Mouse (Mus musculus): Measurements from ENCODE around the gene Vax1.

The Vax1 gene

DNA sequence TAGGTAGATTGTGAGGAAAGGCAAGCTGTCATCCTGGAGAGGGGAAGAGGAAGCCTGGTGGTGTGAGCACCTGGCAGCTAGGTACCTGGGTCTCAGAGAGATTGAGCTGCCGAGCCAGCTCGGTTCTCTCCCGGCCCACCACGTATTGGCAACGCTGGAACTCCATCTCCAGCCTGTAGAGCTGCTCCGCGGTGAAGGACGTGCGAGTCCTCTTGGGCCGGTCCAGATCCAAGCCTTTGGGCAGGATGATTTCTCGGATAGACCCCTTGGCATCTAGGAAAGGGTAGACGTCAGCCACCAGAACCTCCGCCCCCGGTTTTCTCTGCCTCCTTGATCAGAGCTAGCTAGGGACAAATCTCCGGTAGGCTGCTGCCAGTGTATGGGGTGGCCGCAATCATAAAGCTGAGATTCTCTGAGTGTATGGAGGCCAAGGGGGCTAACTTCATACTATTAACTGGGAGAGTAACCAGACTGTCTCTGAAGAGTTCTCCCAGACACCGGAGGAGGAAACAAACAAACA lies 1.4 kb downstream of the Vax1 start:
- no peak for DNase-seq

DNA sequence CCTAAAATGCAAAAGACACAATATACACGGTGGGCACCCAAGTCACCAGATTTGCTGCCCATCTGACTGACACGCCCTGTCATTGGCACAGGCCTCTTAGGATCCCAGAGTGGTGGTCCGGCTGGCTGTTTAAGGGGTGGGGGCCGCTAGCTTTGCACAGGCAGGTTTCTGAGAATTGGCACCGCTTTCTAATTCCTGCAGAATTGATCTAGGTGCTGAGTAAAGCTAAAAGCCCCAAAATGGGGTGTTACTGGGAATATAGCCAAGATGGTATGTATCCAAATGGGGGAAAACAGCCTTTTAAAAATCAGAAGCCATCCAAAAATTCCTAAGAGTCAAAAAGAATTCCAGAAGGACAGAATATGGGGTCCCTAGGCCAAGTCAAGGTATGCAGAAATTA lies 2.0 kb downstream of the Vax1 start:
- DNase-seq: no peak

DNA sequence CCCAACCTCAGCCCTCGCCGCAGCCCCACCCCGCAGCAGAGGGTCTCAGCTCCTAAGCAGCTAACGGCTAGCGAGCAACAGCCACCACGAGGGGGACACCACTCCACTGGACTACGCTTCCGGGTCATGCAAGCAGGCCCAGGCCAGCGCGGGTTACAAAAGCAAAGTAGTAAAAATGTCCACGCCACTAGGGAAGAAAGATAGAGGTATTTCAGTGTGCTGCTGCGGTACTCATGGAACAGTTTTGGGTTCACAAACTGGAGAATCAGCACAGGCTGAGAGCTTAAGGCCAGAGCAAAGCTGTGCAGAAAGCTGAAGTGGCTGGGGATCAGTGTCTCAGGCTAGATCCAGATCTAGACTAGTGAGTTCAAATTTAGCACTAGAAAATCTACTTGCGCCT lies 3.0 kb downstream of the Vax1 start:
- DNase-seq: no peak

DNA sequence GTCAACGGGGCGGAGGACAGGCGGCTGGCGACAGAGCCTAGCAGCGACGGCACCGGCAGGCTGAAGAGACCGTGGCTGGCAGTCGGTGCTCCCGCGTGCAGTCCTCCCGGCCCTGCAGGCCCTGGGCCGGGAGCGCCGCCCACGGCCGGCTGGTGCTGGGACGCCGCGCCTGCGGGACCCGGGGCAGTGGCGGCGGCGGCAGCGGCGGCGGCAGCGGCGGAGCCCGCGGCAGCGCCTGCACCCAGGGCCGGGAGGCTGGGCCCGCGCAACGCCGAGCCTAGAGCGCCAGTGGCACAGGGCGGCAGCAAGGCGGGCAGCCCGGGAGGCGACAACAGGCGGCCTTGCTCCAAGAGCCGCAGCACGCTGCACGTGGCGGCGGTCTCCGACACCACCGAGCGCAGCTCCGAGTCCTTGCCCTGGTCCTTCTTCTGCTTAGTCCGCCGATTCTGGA lies 3.5 kb downstream of the Vax1 start:
- no peak for DNase-seq

DNA sequence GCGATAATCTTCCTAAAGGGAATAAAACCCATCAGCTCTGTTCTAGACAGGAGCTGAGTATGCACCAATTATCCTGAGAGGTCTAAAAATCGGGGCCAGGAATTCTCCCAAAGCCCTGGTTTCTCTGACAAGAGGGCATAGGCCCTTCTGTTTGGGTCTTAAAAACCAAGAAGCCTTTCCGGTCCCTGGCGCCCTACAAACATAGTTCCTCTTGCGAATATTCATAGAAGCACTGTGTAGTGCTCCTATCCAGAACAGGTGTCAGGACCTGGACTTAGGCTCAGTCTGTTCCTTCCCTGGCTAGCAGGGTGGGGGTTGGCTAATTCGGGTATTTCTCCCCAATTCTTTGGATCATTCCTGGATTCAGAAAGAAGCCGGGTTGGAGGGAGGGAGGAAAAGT lies 4.3 kb downstream of the Vax1 start:
- no peak for DNase-seq

DNA sequence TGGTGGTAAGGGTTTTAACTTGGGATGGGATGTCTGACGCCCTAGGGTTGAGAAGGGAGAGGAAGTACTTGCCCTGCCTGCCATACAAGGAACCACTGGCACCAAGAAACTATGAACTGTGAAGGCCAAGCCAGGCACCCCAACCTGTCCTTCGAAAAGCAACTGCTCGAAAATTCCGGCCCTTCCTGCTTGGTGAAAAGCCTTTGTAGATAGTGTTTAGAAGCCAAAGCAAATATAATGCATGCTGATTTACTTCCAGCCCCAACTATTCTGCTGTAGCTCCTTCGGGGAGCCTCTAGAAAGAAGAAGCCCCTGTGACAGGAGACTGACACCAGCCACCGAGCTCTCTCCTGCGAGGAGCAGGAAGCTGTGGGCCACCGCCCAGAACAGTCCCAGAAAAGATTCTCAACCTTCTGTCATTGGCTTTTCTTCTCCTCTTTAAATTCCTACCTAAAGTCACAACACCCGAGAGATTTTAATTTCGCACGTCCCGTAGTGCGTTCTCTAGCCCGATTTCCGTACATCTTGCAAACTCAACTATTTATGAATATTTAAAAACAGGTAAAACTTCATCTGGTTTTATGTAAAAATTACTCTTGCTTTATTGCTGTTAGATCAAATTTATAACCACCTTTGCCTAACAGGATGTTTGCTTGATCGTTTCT lies 4.8 kb downstream of the Vax1 start:
- DNase-seq: no peak

DNA sequence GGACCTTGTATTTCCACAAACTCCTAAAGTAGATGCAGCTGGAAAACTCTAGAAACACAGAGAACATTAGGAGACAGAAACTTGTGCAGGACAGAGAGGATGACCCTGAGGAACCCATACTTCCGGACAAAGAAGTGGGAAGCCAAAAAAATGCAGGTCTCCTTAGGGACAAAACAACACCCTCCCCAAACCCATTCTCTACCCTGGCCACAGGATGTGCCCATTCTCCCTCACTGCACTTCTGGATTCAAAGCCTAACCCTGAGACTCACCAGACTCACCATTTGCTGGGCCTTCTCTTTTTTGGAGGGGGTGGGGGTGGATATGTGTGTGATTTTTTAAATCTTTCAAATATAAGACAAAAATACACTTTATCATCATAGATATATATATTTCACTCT lies 5.7 kb downstream of the Vax1 start:
- DNase-seq: no peak

DNA sequence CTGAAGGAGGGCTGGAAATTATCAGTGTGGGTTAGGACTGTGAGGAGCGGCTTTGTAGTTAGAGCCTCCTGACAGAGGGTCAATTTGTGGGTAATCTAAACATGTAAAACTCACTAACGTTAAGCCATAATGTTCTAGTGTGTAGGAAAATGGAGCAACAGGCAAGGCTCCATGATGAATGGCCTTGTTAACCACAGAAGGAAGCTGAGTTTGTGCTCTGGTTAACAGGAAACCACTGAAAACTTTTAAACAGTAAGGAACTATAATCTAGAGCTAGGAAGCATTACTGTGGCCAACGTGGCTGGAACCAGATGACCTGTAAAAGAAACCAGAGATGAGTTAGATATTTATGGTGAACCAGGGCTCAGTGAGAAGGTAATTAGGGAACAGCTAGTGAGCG lies 13.2 kb downstream of the Vax1 start:
- DNase-seq: no peak

DNA sequence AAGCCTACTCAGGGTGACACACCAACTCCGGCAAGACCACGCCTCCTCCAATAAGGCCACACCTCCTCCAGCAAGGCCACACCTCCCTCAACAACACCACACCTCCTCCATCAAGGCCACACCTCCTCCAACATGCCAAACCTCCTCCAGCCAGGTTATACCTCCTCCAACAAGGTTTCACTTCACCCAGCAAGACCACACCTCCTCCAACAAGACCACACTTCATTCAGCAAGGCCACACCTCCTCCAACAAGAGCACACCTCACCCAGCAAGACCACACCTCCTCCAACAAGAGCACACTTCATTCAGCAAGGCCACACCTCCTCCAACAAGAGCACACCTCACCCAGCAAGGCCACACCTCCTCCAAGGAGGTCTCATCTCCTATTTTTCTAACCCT lies 15.7 kb downstream of the Vax1 start:
- DNase-seq: no peak

DNA sequence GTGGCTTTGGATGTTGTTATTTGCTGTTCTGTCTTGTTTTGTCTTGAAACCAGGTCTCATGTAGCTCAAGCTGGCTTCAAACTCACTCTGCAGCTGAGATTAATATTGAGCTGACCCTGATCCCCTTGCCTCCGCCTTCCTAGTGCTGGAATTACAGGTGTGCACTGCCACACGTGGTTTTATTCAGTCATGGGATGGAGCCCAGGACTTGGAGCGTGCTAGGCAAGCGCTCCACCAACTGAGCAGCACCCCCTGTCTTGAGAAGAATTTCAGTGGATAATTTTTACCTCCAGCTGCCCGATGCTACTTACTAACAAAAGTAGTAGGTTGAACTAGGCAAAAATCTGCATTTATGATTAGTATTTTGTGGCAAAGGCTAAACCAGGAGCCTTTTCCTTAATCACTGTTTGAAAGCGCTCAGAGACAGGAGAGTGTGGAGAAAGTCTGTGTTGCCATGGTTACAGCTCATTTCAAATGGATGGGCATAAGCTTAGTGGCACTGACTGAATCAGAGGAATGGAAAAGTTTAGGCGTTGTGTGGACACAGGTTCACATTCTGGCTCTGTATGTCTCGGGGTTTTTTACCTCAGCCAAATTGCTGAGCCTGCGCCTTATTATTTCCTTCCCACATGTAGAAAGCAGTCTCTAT lies 24.2 kb downstream of the Vax1 start:
- no peak for DNase-seq

DNA sequence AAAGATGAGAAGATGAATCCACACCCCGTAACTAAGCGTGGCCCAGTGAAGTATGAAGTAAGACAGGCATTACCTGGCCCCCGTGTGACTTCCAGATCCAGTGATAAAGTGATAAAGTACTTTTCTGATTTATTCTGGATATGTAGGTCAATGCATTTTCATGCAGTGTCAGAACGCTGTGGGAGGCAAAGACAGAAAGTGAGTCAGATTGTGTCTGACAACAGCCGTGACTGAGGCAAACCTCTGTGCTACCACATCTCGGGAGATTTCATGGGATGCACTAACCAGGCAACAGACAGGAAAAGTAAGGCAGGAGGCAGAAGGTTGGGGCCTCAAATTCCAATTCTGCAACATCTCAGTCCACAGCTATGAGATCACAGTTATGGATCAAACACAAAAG lies 24.8 kb downstream of the Vax1 start:
- DNase-seq: no peak

DNA sequence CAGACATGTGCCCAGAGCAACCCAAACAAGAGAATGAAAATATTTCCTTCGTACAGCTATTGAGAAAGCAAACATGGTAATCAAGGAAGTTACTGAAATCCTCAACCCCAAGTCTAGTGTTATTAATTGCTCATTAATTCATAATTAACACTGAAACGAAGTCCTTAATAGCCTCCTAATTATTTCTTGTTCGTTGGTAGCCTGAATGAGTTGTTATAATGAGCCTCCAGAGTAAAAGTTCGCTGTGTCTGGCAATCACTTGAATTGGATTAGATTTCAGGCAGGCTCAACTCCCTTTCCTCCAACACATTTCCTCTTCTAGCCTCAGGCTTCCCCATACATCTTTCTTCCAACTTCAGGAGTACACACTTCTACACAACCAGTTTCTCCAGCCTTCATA lies 27.6 kb downstream of the Vax1 start:
- DNase-seq: no peak

DNA sequence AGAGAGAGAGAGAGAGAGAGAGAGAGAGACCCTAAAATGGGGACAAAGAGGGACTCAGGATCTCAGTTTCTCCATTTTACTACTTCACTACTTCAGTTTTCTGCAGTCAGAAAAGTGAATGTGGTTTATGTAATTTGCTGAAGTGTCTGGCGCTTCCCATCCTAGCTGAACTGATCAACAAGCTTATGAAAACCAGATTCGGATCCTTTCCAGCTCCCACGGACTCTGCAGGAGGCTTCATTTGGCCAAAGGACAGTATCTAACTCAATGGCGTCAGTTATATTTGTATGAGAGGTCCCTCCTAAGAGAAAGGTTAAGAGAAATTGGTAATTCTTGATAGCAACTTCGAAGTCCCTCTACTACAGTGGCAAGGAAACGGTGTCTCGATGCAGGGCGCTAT lies 34.5 kb downstream of the Vax1 start:
- DNase-seq: no peak

DNA sequence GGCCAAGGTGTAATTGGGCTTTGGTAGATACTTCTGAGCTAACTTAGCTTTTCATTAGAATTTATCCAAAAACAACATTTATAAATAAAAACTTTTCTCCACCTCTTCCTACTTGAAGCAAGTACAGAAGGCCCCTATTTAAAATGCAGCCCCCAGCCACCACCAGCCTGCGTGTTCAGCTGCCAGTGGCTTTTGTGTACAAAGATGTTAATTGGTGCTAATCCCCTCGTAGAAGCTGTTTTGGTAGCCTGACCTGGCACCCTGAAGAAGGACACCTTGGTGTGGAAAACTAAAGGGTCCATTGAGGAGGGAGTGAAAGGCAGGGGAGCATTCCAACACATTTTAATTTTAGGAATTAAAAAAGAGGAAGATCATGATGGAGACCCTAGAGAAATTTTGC lies 34.9 kb downstream of the Vax1 start:
- DNase-seq: no peak

DNA sequence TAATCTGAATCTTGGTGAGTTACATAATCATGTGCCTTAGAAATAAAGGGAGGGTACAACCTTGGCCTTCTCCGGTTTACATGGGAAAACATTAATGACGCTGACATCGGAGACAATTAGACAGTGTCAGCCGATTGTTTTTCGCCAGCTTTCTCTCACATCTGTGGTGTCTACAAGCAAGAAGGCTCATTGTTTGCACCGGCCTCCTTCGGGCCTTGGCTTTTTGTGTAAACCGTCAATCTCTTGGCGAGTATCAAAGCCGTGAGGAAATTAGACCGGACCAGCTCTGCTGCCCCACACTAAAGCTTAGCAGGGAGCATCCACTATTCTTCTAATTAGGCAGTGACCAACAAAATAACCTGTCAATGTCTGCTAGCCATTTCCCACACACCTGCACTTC lies 36.7 kb downstream of the Vax1 start:
- DNase-seq: no peak

DNA sequence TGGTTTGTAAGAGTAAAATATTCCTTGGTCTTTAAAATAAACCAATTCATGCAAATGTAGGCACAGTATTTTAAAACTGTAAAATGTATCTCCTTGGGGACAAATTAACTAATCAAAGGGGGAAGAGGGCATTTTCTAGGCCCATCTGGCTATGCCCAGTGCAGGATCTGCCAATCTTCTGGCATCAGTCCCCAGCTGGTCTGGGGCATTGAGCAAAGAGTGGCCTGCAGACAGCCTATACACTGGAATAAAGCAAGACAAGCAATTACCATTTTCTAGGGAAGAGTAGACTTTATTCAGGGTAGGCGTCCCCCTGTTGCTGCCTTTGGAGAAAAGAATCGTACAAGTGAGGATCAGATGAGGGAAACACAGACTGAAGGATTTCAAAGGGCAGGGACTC lies 40.2 kb downstream of the Vax1 start:
- no peak for DNase-seq

DNA sequence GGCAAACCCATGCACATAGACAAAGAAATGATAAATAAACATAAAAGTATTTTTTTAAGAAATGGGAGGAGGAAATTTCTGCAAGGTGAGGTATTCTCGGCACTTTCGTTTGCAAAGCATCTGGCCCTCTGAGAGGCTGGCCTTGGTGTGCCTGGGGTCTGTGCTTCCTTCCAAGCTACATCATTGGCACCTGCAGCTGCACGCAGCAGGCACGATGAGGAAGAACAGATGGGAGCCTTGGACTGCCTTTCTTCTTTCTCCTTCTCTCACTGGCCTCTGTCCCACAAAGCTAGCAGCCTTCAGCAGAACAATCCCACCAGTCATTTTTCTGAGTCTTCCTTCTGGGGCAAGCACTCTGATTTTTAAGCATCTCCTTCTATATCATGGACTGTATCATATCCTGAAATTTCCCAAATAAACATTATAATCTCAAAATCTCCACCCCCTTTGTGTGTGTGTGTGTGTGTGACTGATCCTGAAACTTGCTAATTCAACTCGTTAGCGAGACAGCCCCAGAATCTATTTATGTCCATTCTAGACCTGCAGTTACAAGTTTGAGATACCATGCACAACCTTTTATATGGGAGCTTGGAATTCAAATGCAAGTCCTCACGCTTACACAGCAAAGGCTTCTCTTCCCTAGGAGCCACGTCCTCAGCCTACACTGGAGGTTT lies 41.2 kb downstream of the Vax1 start:
- no peak for DNase-seq

DNA sequence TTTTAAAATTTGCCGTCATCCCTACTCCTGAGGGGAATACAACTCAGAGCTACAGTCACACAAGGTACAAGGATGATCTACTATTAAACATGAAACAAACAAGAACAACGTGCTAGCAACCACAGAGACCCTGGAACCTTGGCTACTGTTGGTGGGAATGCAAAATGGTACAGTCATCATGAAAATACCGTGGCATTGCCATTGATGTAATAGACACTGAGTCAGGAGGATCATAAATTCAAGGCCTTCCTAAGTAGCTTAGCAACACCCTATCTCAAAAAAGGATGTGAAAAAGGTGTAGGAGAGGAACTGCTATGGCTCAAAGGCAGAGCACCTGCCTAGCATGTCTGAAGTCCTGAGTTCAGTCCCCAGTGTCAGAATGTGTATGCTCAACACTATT lies 42.4 kb downstream of the Vax1 start:
- DNase-seq: no peak
